Mouse (Mus musculus) bone marrow macrophage, adult 2 months (primary cell): ENCODE data around the gene Hils1.

Experiments
- CTCF ChIP-seq: IDR thresholded peaks from 2 replicates; pipeline ENCODE4 v1.5.1; 2012; ENCODE audit warnings: low read depth, mild to moderate bottlenecking, low read length, moderate library complexity
- POLR2A ChIP-seq: IDR thresholded peaks from 2 replicates; pipeline ENCODE4 v1.6.1; 2012; ENCODE audit warnings: mild to moderate bottlenecking, low read depth, low read length, borderline replicate concordance

- TF ChIP-seq CTCF: no peak
- TF ChIP-seq POLR2A: no peak
Measured at GRCm38 (mm10) chr11:94937787-94938186, 29.6 kb upstream of the Hils1 start.
